Mouse (Mus musculus): ENCODE measurements around the gene Defb48. TPM values are rescaled to one million over a fixed set of nuclear protein-coding genes. Genes with fewer than 3 reads are reported as not detected.

The Defb48 gene
- polyA plus RNA-seq, 1 experiment from 2014 or later, result not detected

- Histone ChIP-seq H3K36me3 (peaks cover 43% of the 10 kb centered on the region), H3K4me2 (no peak overlapping the region), H3K9ac (no peak overlapping the region), H3K27me3 (replicated peaks) (no peaks in the 10 kb centered on the region), H3K27ac (replicated peaks) (no peak overlapping the region), H3K4me1 (peaks cover 6% of the 10 kb centered on the region; the same call in 1 of the 2 replicates), H3K9me3 (no peaks in the 10 kb centered on the region), H3K4me3 (no peak overlapping the region)
- ATAC-seq (ENCODE audit: extremely low read depth, insufficient number of reproducible peaks, low FRiP score, low TSS enrichment), result no peak
- WGBS, result 56% methylated on average over 5 of the region's 5 CpGs
These were observed 56.2 kb downstream of the Defb48 start for GRCm38 (mm10) chr14:62928101-62928541.

Other genes with a start within 250 kb of the Defb48 start
- 12.5 and 13.6 TPM in 2 replicates for gene Ints6, start 223.3 kb downstream of the Defb48 start, polyA plus RNA-seq (2015; fragmentation: Nextera tagmentation; extraction: Ambion mirVana)
- gene Wdfy2, start 146.8 kb downstream of the Defb48 start, polyA plus RNA-seq (2015; fragmentation: Nextera tagmentation; extraction: Ambion mirVana), result 3.7 and 4.0 TPM in 2 replicates
- not detected in 2 replicates for gene Defb47, start 13.6 kb upstream of the Defb48 start, polyA plus RNA-seq (2015; fragmentation: Nextera tagmentation; extraction: Ambion mirVana)
- gene Defb43, start 27.3 kb upstream of the Defb48 start, polyA plus RNA-seq (2015; fragmentation: Nextera tagmentation; extraction: Ambion mirVana), result not detected in 2 replicates
- gene Defb42, start 62.5 kb upstream of the Defb48 start, polyA plus RNA-seq (2015; fragmentation: Nextera tagmentation; extraction: Ambion mirVana), result 2.3 and 3.1 TPM in 2 replicates
- not detected in 2 replicates for gene Defb30, start 65.5 kb upstream of the Defb48 start, polyA plus RNA-seq (2015; fragmentation: Nextera tagmentation; extraction: Ambion mirVana)